Mouse (Mus musculus): ENCODE measurements around the gene Pgp.
"Not testable (repeated sequence)": the region's sequence is repeated elsewhere in the genome, so short reads cannot be mapped to it uniquely, and the experiment has no call there.

The Pgp gene

GRCm38 (mm10) chr17:24469910-24470602 is at the start of gene Pgp, which contains the start of gene E4f1:
TSS of gene Pgp (plus strand) at chr17:24470392.
TSS of gene E4f1 (minus strand) at chr17:24470313.
- DNase-seq: peak; percentile 100

- DNase-seq: no peak
Observed at GRCm38 (mm10) chr17:24423114-24423513, 47.1 kb upstream of the Pgp start.

GRCm38 (mm10) chr17:24424489-24424888 is 45.7 kb upstream of the Pgp start:
- DNase-seq: no peak

- DNase-seq: peak; percentile 55 to 58
Observed at GRCm38 (mm10) chr17:24425326-24425725, 44.9 kb upstream of the Pgp start.

- no peak for DNase-seq
Observed at GRCm38 (mm10) chr17:24425905-24426304, 44.3 kb upstream of the Pgp start.

- DNase-seq: peak; percentile 96 to 98
Observed at GRCm38 (mm10) chr17:24426471-24427169, 43.6 kb upstream of the Pgp start, which contains the start of gene Eci1. TSS of gene Eci1 (plus strand) at chr17:24426641.

GRCm38 (mm10) chr17:24427170-24427557 is 43.0 kb upstream of the Pgp start:
- DNase-seq: no peak

- DNase-seq: no peak
Observed at GRCm38 (mm10) chr17:24429201-24429983, 40.8 kb upstream of the Pgp start.

GRCm38 (mm10) chr17:24437016-24437415 is 33.2 kb upstream of the Pgp start:
- peak; percentile 63 to 70 for DNase-seq

- DNase-seq: no peak
Observed at GRCm38 (mm10) chr17:24440377-24440776, 29.8 kb upstream of the Pgp start.

- DNase-seq: no peak
Observed at GRCm38 (mm10) chr17:24441148-24441547, 29.0 kb upstream of the Pgp start.

GRCm38 (mm10) chr17:24442107-24442506 is 28.1 kb upstream of the Pgp start:
- no peak for DNase-seq

GRCm38 (mm10) chr17:24442632-24443155 is 27.5 kb upstream of the Pgp start, which contains the start of gene Dnase1l2:
TSS of gene Dnase1l2 (minus strand) at chr17:24443105.
- DNase-seq: peak; percentile 61 to 62

GRCm38 (mm10) chr17:24443409-24443808 is 26.8 kb upstream of the Pgp start:
- DNase-seq: peak; percentile 82 to 85

- no peak for DNase-seq
Observed at GRCm38 (mm10) chr17:24446590-24446989, 23.6 kb upstream of the Pgp start.

- DNase-seq: no peak
Observed at GRCm38 (mm10) chr17:24449507-24449906, 20.7 kb upstream of the Pgp start.

GRCm38 (mm10) chr17:24451220-24451619 is 19.0 kb upstream of the Pgp start:
- DNase-seq: no peak

- no peak for DNase-seq
Observed at GRCm38 (mm10) chr17:24453372-24453771, 16.8 kb upstream of the Pgp start.

- no peak for DNase-seq
Observed at GRCm38 (mm10) chr17:24454218-24454755, 15.9 kb upstream of the Pgp start.

GRCm38 (mm10) chr17:24454756-24455522 is 15.3 kb upstream of the Pgp start:
- DNase-seq: peak; percentile 97 to 99

GRCm38 (mm10) chr17:24455523-24456206 is 14.5 kb upstream of the Pgp start:
- DNase-seq: not testable (repeated sequence)

All from cerebellum, postnatal 25 days (tissue).